Mouse (Mus musculus): Measurements from ENCODE around the gene Zcwpw1.
"Not testable (repeated sequence)": the region's sequence is repeated elsewhere in the genome, so short reads cannot be mapped to it uniquely, and the experiment has no call there.

Zcwpw1 gene

GRCm38 (mm10) chr5:137787151-137787928, at the start of gene Zcwpw1, which contains the start of gene Mepce:
TSS of gene Zcwpw1 (plus strand) at chr5:137787798.
TSS of gene Mepce (minus strand) at chr5:137787655.
- peak; percentile 92 to 95 for DNase-seq

DNA sequence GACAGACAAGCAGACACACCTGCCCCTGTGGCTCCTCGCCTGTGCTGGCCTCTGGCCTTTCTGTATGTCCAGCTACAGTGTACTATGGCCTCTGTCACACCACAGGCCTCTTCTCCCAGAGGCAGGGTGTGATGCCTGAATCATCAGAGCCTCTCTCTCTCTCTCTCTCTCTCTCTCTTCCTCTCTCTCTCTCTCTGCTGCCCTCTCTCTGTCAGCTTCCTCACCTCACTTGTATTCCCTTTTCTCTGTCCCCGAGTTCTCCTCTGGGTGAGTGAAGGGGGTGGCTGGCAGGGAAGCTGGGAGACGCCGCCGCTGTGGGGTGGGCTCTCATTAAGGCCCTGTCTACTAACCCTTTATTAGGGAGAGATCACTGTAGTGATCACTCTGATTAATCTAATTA, 49.1 kb upstream of the Zcwpw1 start:
- DNase-seq = no peak

GRCm38 (mm10) chr5:137739471-137739870, 48.1 kb upstream of the Zcwpw1 start:
- no peak for DNase-seq

DNA sequence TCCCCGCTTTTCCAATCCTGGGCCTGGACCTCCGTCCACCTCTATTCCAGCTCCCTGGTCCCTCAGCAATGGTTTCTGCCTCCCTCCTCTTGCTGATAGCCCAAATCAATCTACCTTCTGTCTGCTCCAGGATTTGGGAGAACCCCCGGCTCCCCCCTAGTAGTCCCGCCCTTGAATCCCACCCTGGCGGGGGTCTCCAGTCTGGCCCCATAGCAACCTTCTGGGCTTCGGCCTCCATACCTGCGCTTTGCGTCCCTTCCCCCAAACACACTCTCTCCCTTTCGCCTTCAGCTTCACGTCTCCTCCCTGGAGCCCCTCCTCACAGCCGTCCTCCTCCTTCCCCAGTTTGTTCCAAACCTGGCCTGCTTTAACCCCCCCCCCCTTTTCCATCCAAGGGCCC, 47.1 kb upstream of the Zcwpw1 start:
- DNase-seq = no peak

DNA sequence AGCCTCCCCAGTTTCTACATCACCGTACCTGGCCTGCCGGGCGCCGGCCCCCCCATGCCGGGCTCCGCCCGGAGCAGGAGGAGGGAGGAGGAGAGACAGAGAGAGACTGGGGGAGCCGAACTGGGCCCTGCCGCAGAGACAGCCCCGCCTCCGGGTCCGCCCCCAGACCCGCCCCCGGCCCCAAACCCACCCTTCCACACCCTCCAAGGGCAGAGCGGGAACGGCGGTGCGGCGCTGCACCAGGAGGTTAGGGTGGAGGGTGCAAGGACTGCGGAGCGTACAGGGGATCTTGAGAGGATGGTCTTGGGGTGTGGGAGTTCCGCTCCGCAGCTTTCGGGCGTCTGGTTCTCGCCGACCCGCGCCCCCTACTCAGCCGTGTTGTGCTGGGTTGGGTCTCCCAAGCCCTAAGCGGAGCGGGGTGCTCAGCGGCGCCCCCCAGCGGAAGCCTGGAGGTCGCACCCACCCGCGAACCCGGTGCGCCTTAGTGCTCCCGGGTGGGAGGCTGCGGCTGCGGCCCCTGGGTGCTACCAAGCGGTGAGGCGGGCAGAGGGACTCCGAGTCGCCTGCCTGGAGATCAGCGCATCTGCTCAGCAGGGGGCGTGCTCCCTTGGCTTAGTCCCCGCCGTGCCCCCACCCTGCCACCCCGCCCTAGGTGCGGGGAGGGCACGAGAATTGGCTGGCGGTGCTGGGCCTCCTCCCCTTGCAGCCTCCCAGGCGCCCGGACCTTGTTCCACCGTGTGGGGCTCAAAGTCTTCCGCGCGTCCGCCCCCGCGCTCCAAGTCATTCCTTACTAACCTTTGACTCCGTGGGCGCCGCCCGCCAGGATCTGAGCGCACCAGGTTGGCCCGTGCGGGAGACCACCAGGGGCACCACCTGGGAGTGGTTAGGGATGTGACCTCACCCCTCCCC, 46.3 kb upstream of the Zcwpw1 start, which contains the start of gene Nyap1:
TSS of gene Nyap1 (minus strand) at position 585 of the 909 bp plus-strand sequence.
- peak; percentile 85 to 95 for DNase-seq

- DNase-seq = no peak
These were observed 45.5 kb upstream of the Zcwpw1 start for GRCm38 (mm10) chr5:137742048-137742447.

DNA sequence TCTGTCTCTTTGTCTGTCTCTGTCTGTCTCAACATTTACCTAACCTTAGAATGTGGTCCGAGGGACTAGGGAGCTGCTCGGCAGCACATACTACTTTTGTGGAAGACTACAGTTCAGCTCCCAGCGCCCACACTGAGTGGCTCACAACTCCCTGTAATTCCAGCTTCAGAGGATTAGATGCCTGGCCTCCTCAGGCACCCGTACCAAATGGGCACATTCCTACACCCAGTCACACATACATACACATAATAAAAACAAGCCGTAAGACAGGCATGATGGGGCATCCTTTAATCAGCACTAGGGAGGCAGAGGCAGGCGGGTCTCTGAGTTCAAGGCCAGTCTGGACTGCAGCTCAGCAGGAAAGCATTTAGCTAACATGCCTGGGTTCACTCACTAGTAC, 44.8 kb upstream of the Zcwpw1 start:
- DNase-seq = no peak

- no peak for DNase-seq
These were observed 43.4 kb upstream of the Zcwpw1 start for GRCm38 (mm10) chr5:137744197-137744596.

DNA sequence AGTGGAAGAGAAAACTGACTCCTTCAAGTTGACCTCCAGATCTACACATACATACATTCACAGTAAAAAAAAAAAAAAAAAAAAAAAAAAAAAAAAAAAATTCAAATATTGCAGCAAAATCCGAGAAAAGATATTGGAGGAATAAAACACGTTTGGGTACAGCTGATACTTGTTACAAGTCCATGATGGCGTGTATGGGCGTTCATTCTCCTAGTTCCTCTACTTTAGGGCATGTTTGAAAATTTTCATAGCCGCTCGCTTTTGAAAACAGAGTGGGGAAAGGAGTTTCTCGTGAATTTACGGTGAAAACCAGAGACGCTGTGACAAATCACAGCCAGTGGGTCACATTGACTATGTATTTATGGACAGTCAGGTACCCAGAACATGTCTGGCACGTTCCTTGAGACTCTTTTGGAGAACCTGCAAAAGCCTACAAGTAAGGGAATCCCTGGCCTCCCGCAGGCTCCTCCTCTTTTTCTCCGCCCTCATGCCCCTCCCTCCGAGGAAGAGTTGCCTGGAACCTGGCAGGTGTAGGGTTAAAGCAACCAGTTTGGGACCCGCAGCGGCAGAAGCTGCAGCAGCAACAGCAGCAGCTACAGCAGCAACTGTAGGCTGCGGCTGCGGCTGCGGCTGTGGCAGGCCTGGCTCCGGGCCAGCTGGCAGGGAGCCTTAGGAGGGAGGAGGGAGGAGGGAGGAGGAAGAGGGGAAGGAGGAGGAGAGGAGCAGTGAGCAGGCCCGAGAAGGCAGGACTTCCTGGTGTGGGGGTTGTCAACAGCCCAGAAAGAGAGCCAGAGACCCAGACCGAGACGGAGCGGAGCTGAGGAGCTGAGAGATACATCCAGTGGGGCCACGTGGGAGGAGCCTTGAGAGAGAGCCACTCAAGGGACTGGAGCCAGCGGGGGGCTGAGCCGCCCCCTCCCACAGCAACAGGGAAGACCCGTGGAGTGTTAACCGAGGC, 42.1 kb upstream of the Zcwpw1 start, which contains the start of gene Tsc22d4:
TSS of gene Tsc22d4 (plus strand) at position 517 of the 958 bp plus-strand sequence.
- peak; percentile 93 to 97 for DNase-seq

GRCm38 (mm10) chr5:137746282-137746850, 41.2 kb upstream of the Zcwpw1 start:
- DNase-seq = peak; percentile 79 to 88

DNA sequence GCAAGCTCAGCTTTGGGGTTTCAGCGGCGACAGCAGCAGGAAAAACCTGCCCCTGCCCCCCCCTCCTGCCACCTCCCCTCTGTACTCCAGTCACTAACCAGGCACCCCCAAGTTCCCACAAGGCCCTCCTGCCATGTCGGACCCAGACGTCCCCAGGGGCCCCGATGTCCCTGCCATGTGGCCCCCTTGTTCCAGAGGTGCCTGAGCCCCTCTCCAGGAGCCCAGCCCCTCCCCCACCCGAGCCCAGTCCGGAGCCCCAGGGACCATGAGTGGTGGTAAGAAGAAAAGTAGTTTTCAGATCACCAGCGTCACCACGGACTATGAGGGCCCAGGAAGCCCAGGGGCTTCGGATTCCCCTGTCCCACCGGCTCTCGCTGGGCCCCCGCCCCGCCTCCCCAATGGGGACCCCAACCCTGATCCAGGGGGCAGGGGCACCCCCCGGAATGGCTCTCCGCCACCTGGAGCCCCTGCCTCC, 40.7 kb upstream of the Zcwpw1 start:
- DNase-seq = peak in 1 of 2 experiments; percentile 60

DNA sequence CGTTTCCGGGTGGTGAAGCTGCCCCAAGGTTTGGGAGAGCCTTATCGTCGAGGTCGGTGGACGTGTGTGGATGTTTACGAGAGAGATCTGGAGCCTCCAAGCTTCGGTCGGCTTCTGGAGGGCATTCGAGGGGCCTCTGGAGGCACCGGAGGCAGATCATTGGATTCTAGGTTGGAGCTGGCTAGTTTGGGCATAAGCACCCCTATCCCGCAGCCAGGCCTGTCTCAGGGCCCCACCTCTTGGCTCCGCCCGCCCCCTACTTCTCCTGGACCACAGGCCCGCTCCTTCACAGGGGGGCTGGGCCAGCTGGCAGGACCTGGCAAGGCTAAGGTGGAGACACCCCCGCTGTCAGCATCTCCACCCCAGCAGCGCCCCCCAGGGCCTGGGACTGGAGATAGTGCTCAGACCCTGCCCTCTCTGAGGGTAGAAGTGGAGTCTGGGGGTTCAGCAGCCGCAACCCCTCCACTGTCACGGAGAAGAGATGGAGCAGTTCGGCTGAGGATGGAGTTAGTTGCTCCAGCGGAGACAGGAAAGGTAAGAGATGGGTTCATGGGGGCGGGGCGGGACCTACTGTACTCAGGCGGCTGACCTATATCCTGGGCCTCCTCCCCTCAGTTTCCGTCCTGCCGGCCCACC, 40.2 kb upstream of the Zcwpw1 start:
- peak; percentile 57 to 79 for DNase-seq

DNA sequence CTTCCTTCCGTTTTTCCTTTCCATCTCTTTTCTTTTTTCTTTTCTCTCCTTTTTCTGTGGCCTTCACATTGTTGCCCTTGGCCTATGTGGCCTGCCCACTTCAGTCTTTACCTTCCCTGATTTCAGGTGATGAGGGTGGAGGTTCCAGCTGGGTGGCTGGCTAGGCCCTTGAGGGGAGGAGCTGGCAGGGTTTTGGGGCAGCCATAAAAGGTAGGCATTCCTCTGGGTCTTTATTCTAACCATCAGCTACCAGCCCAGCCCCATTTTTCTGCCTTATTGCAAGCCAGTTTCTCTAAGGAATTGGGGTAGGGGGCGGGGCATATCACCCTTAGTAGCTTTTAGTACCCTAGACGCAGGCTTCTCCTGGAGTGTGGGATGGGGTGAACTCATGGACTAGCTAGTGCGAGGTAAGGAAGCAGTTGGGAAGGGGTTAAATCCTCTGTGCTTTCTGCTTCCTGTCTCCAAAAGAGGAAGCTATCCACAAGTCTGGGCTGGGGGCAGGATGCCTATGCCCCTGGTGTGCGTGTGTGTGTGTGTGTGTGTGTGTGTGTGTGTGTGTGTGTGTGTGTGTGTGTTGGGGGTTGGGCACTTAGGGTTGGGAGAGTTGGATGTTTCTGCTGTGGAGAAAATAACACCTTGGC, 39.3 kb upstream of the Zcwpw1 start:
- peak; percentile 31 to 65 for DNase-seq

DNA sequence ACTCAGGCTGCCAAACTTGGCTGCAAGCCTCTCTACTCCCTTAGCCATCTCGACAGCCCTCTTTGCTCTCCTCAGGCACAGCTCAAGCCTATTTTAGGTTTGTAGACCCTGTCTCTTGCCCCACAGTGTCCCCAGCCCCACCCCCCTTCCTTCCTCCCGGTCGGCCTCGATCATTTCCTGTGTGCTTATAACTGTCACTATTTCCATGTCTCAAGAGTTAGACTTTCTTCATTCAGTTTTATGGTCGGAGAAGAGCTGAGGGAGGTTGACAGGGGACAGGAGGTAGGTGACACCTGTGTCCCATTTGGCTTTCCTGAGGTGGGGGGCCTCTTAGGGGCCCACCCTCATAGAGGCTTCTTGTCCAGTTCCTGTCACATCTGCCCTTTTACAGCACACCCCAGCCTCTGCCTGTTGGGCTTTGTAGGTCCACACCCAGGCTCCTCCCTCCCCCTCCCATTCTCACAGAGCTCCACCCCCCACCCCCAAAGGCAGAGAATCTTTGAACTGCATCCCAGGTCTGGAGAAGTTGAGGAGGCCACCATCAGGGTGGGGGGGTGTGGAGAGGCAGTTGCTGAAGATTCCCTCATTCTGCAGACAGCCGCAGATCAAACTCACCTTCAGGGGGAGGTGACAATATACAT, 38.3 kb upstream of the Zcwpw1 start:
- DNase-seq = peak in 1 of 2 experiments; percentile 35

GRCm38 (mm10) chr5:137750212-137750611, 37.4 kb upstream of the Zcwpw1 start:
- not testable (repeated sequence) for DNase-seq

DNA sequence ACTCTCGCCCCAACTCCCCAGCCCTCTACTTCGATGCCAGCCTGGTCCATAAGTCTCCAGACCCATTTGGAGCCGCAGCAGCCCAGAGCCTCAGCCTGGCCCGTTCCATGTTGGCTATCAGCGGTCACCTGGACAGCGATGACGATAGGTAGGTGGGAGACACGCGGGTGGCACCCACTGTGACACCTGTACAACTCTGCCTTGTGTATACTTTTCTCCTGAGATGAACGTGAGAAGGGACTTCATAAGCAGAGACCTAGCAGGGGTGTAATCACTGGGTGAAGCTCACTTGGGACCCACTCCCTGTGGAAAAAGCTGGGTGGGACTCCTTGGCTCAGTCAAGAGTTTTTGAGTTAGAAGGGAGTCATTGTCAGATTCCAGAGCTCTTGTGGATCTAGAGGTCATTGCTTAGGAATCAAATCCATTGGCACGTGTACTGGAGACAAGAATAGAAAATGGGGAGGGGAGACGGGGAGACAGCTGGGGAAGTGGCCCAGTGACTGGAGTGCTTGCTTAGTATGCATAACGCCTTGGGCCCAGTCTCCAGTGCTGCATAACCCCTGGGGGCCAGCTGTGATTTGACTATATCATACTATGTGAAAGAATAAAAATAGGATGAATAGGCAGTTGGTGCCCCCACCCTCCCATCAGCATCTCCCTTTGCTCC, 36.2 kb upstream of the Zcwpw1 start:
- DNase-seq = no peak

GRCm38 (mm10) chr5:137751988-137752387, 35.6 kb upstream of the Zcwpw1 start:
- no peak for DNase-seq

- no peak for DNase-seq
These were observed 34.3 kb upstream of the Zcwpw1 start for GRCm38 (mm10) chr5:137753111-137753832.

- no peak for DNase-seq
These were observed 32.2 kb upstream of the Zcwpw1 start for GRCm38 (mm10) chr5:137755425-137755824.
